Mouse (Mus musculus): ENCODE results near the gene Asb10. TPM values are rescaled to one million over a fixed set of nuclear protein-coding genes. Genes with fewer than 3 reads are reported as not detected.

Gene Asb10
- polyA plus RNA-seq (2014; fragmentation: Illumina TruSeq; extraction: RNeasy Lipid Tissue Mini Kit (QIAGEN cat#74804); ENCODE audit: low read depth, low replicate concordance), result not detected

GRCm38 (mm10) chr5:24540387-24541143, at the start of gene Asb10:
Gene Asb10 (minus strand): TSS chr5:24540978.

GRCm38 (mm10) chr5:24586547-24587199, 45.9 kb upstream of the Asb10 start, which contains the start of gene Chpf2:
Gene Chpf2 (plus strand): TSS chr5:24586741.

GRCm38 (mm10) chr5:24577183-24577929, 36.6 kb upstream of the Asb10 start, which contains the start of gene Abcf2:
Gene Abcf2 (minus strand): TSS chr5:24577467.

GRCm38 (mm10) chr5:24556709-24557108, 15.9 kb upstream of the Asb10 start, which contains the start of gene 4931409K22Rik:
Gene 4931409K22Rik (minus strand): TSS chr5:24556809.

GRCm38 (mm10) chr5:24526889-24527230, 13.9 kb downstream of the Asb10 start, which contains the start of gene Gbx1:
Gene Gbx1 (minus strand): TSS chr5:24527202.

Other genes with a start within 250 kb of the Asb10 start
- 0.35 TPM for gene Kcnh2, start 189.4 kb downstream of the Asb10 start, polyA plus RNA-seq (2014; fragmentation: Illumina TruSeq; extraction: RNeasy Lipid Tissue Mini Kit (QIAGEN cat#74804); ENCODE audit: low read depth, low replicate concordance)
- 0.35 TPM for gene Nos3, start 176.2 kb downstream of the Asb10 start, polyA plus RNA-seq (2014; fragmentation: Illumina TruSeq; extraction: RNeasy Lipid Tissue Mini Kit (QIAGEN cat#74804); ENCODE audit: low read depth, low replicate concordance)
- not detected for gene Atg9b, start 148.8 kb downstream of the Asb10 start, polyA plus RNA-seq (2014; fragmentation: Illumina TruSeq; extraction: RNeasy Lipid Tissue Mini Kit (QIAGEN cat#74804); ENCODE audit: low read depth, low replicate concordance)
- gene Abcb8, start 147.3 kb downstream of the Asb10 start, polyA plus RNA-seq (2014; fragmentation: Illumina TruSeq; extraction: RNeasy Lipid Tissue Mini Kit (QIAGEN cat#74804); ENCODE audit: low read depth, low replicate concordance), result 1.5 TPM
- gene Asic3, start 127.6 kb downstream of the Asb10 start, polyA plus RNA-seq (2014; fragmentation: Illumina TruSeq; extraction: RNeasy Lipid Tissue Mini Kit (QIAGEN cat#74804); ENCODE audit: low read depth, low replicate concordance), result not detected
- 12.3 TPM for gene Cdk5, start 117.4 kb downstream of the Asb10 start, polyA plus RNA-seq (2014; fragmentation: Illumina TruSeq; extraction: RNeasy Lipid Tissue Mini Kit (QIAGEN cat#74804); ENCODE audit: low read depth, low replicate concordance)
- gene Slc4a2, start 117.1 kb downstream of the Asb10 start, polyA plus RNA-seq (2014; fragmentation: Illumina TruSeq; extraction: RNeasy Lipid Tissue Mini Kit (QIAGEN cat#74804); ENCODE audit: low read depth, low replicate concordance), result 3.8 TPM
- gene Fastk, start 95.7 kb downstream of the Asb10 start, polyA plus RNA-seq (2014; fragmentation: Illumina TruSeq; extraction: RNeasy Lipid Tissue Mini Kit (QIAGEN cat#74804); ENCODE audit: low read depth, low replicate concordance), result 2.4 TPM
- gene Tmub1, start 93.1 kb downstream of the Asb10 start, polyA plus RNA-seq (2014; fragmentation: Illumina TruSeq; extraction: RNeasy Lipid Tissue Mini Kit (QIAGEN cat#74804); ENCODE audit: low read depth, low replicate concordance), result 0.93 TPM
- gene Agap3, start 88.8 kb downstream of the Asb10 start, polyA plus RNA-seq (2014; fragmentation: Illumina TruSeq; extraction: RNeasy Lipid Tissue Mini Kit (QIAGEN cat#74804); ENCODE audit: low read depth, low replicate concordance), result 4.7 TPM
- gene Gbx1, start 13.8 kb downstream of the Asb10 start, polyA plus RNA-seq (2014; fragmentation: Illumina TruSeq; extraction: RNeasy Lipid Tissue Mini Kit (QIAGEN cat#74804); ENCODE audit: low read depth, low replicate concordance), result not detected
- not detected for gene 4931409K22Rik, start 15.8 kb upstream of the Asb10 start, polyA plus RNA-seq (2014; fragmentation: Illumina TruSeq; extraction: RNeasy Lipid Tissue Mini Kit (QIAGEN cat#74804); ENCODE audit: low read depth, low replicate concordance)
- gene Abcf2, start 36.5 kb upstream of the Asb10 start, polyA plus RNA-seq (2014; fragmentation: Illumina TruSeq; extraction: RNeasy Lipid Tissue Mini Kit (QIAGEN cat#74804); ENCODE audit: low read depth, low replicate concordance), result 20.0 TPM
- 2.4 TPM for gene Chpf2, start 45.8 kb upstream of the Asb10 start, polyA plus RNA-seq (2014; fragmentation: Illumina TruSeq; extraction: RNeasy Lipid Tissue Mini Kit (QIAGEN cat#74804); ENCODE audit: low read depth, low replicate concordance)
- 3.0 TPM for gene Smarcd3, start 83.4 kb upstream of the Asb10 start, polyA plus RNA-seq (2014; fragmentation: Illumina TruSeq; extraction: RNeasy Lipid Tissue Mini Kit (QIAGEN cat#74804); ENCODE audit: low read depth, low replicate concordance)
- 57.0 TPM for gene Nub1, start 144.6 kb upstream of the Asb10 start, polyA plus RNA-seq (2014; fragmentation: Illumina TruSeq; extraction: RNeasy Lipid Tissue Mini Kit (QIAGEN cat#74804); ENCODE audit: low read depth, low replicate concordance)
- 0.23 TPM for gene Wdr86, start 189.7 kb upstream of the Asb10 start, polyA plus RNA-seq (2014; fragmentation: Illumina TruSeq; extraction: RNeasy Lipid Tissue Mini Kit (QIAGEN cat#74804); ENCODE audit: low read depth, low replicate concordance)
- gene Crygn, start 217.0 kb upstream of the Asb10 start, polyA plus RNA-seq (2014; fragmentation: Illumina TruSeq; extraction: RNeasy Lipid Tissue Mini Kit (QIAGEN cat#74804); ENCODE audit: low read depth, low replicate concordance), result not detected

Measured in adrenal gland, adult 10 weeks (tissue).